Mouse (Mus musculus) heart, postnatal 36 days (tissue): ENCODE results near the gene Atp2b2. TPM values are rescaled to one million over a fixed set of nuclear protein-coding genes. Genes with fewer than 3 reads are reported as not detected.

Source experiments
- microRNA-seq, 2 experiments: library from miRNA; unstranded; fragments of <30 nt; microRNA quantifications; one replicate each; pipeline ENCODE4 v1.2.0; 2021; ENCODE audit warnings: borderline number of aligned reads in 2 of 2
- total RNA-seq, 2 experiments: library from RNA; stranded (reverse); gene quantifications; 2 replicates each; pipeline ENCODE4 v1.2.3; 2021

The Atp2b2 gene
- total RNA-seq, 2 experiments from 2014 or later: 0.73 to 0.75 TPM

Small RNA genes within 50 kb of the gene (microRNA-seq; reads per million reads assigned to microRNA genes)
- gene Mir7042: 0.72 to 1.3 reads per million in 2 experiments

Other genes starting within 250 kb of the Atp2b2 start
- not detected for gene Slc6a11, start 88.6 kb upstream of the Atp2b2 start, total RNA-seq
- under 1 TPM; 0.14 to 0.17 TPM for gene Slc6a1, start 240.0 kb upstream of the Atp2b2 start, total RNA-seq